Mouse (Mus musculus): ENCODE data around the gene Ttbk1. TPM values are rescaled to one million over a fixed set of nuclear protein-coding genes. Genes with fewer than 3 reads are reported as not detected.
"Not testable (repeated sequence)": the region's sequence is repeated elsewhere in the genome, so short reads cannot be mapped to it uniquely, and the experiment has no call there.

Gene Ttbk1
- total RNA-seq, 2 experiments from 2014 or later: 119 to 122 TPM

DNA sequence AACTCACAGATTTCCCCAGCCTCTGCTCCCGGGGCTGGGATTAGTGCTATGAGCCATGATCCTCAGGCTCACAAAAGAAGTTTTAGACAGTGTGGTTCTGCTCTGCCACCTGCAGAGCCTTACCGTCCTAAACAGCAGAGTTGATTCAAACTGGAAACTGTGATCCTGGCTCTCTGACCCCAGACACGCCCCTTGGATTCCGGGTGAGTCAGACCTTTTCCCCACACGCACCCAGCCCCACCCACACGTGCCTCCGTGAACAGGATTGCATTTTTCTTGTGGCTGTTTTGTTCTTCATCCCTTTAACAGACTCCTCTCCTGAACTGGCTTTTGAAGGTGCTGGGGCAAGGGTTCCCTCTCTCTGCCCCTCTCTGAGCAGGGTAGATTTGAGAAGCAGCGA lies 10.5 kb upstream of the Ttbk1 start:
- Histone ChIP-seq H3K4me3 (no peak overlapping the region), H3K27ac (no peak overlapping the region)
- no peak for DNase-seq (ENCODE audit: low spot score in 2 of 2)
- no peak for TF ChIP-seq CTCF (conservative IDR thresholded peaks at IDR 0.05)

DNA sequence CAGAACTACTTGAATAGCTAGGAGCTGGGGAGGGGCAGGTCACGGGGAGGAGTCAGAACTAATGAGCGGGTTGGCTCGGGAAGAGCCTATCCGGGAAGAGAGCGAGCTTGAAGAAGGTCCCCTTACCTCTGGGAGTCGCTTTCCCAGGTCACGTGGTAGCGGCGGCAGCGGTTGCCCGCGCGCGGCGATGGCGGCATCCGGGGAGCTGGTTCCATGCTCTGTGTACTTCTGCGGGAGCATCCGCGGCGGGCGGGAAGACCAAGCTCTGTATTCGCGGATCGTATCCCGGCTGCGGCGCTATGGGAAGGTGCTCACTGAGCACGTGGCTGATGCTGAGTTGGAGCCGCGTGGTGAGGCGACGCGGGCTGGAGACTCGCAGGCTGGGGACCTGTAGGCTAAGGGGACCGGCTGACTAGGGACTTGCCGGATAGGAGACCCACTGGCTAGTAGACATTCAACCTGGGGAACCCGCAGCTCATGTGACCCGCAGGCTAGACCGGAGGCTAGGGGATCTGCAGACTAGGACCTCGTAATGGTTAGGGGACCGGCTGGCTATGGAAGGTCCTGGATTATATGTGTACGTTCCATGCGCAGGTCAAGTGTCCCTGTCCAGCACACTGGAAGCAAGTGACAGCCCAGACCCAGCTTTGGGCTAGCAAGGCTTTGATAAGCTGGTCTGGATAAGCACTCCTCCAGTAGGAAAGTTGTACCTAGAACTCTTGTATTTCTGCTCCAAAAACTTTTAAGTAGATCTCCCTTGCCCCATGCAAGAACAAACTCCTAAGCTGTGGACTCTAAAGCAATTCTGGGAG lies 9.4 kb upstream of the Ttbk1 start, which contains the start of gene Dnph1:
TSS of gene Dnph1 (plus strand) at position 89 of the 812 bp plus-strand sequence.
- no peak for TF ChIP-seq CTCF (conservative IDR thresholded peaks at IDR 0.05)
- Histone ChIP-seq H3K4me3 (peak within 1 kb of the TSS; percentile 72), H3K27ac (peak within 1 kb of the TSS; percentile 57)
- peak; percentile 77 to 87 for DNase-seq (ENCODE audit: low spot score in 2 of 2)

DNA sequence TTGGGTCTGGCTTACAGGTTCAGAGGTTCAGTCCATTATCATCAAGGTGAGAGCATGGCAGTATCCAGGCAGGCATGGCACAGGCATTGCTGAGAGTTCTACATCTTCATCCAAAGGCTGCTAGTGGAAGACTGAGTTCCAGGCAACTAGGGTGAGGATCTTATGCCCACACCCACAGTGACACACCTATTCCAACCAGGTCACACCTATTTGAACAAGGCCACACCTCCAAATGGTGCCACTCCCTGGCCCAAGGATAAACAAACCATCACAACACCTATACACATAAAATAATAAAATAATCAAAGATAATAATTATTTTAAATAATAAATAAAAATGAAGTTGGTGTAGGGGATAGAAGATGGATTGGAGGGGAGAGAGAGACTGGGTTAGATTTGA lies 8.6 kb upstream of the Ttbk1 start:
- not testable (repeated sequence) for H3K27ac ChIP-seq; DNase-seq (ENCODE audit: low spot score in 2 of 2)
- peak overlapping the region; percentile 72 for H3K4me3 ChIP-seq

DNA sequence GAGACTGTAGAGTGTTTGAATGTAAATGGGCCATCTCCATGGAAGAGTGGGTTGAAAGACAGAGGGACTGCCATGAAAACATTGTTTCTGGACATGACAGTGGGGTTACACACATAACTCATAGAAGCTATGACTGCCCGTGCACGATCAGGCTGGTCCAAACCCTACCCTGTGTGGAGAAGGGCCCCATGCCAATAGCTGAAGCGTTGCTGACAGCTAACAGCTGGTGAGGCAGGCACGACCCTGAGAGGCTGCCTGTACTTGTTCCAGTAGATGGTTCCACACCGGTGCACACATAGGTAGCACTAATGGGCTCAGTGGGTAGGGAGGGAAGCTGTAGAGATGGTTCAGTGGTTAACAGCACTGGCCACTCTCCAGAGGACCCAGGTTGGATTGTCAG lies 8.0 kb upstream of the Ttbk1 start:
- TF ChIP-seq CTCF (conservative IDR thresholded peaks at IDR 0.05): no peak
- Histone ChIP-seq H3K27ac (no peak overlapping the region), H3K4me3 (no peak overlapping the region)
- DNase-seq (ENCODE audit: low spot score in 2 of 2): no peak

DNA sequence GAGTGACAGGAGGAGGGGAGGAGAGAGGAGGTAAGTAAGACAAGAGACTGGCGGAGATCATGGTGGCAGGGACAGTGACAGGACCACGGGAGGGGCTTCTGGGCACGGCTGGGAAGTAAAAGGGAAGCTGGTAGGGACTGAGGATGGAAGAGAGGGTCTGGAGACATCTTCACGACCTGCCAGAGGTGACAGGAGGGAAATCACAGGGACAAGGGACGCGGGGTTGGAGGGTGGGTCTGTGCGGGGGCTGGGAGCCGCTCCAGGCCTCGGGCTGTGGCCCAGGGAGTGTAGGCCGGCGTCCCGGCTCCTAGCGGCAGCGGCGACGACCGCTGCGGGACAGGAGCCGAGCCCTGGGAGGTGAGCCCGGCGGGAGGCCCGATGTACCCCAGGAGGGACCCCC lies 480 bp downstream of the Ttbk1 start:
- no peak for DNase-seq (ENCODE audit: low spot score in 2 of 2)
- Histone ChIP-seq H3K4me3 (peak overlapping the region; percentile 72), H3K27ac (peak overlapping the region; percentile 89)
- no peak for TF ChIP-seq CTCF (conservative IDR thresholded peaks at IDR 0.05)

DNA sequence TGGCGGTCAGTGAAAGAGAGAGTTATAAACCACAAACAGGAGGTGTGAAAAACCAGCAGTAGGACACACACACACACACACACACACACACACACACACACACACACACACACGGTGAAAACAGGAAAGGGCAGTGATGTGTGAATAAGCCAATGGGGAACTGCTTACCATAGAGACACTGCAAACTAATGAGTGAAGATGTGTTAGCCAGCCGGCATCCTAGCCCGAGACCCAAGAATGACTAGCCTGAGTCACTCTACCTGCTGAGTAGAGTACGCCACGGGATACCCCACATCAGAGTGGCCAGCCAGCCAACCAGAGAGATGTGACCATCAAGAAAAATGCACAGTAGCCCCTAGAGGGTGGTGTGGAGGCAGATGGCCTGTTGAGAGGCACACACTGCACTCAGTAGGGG lies 3.0 kb downstream of the Ttbk1 start:
- no peak for DNase-seq (ENCODE audit: low spot score in 2 of 2)
- peak overlapping the region; percentile 66 for H3K4me3 ChIP-seq
- H3K27ac ChIP-seq: peak overlapping the region; percentile 47; the same call in 1 of the 2 replicates
- TF ChIP-seq CTCF (conservative IDR thresholded peaks at IDR 0.05): peak; percentile 54

DNA sequence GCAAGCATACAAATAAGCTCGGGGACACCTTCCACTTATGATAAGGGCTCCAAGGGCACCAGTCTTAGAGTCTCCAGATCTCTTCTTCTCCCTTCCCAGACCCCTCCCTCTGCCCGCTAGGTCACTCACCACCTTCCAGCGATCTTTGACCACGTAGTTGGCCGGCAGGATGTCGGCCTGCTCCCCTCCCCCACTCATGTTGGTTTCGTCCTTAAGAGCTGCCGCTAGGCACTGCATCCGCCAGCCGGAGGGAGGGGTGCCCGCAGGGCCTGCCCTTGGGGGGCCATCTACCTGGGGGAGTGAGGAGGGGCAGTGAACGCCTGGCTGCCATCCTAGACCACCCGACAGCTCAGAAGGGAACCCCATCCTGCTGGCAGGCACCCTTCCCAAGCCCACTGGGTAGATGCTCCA lies 3.4 kb downstream of the Ttbk1 start:
- no peak for TF ChIP-seq CTCF (conservative IDR thresholded peaks at IDR 0.05)
- H3K27ac ChIP-seq: peak overlapping the region; percentile 47
- H3K4me3 ChIP-seq: peak overlapping the region; percentile 66
- no peak for DNase-seq (ENCODE audit: low spot score in 2 of 2)

DNA sequence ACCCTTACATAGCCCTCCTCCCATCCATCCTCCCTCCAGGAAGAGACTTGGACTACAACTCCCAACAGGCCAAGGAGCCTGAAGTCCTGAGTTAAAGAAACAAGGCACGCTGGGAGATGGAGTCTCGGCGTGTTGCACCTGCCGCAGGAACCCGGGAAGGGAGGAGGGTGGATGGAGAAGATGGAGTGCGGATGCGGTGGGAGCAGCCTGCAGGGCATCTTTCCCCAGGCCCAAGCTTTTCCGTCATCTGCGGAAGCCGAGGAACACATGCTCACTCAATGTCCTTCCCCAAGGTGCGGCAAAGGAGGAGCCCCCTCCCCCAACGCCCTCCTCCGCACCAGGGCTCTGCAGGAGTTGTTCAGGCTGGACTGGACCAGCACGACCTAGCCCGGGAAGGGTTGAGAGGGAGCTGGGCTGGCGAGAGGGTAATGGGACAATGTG lies 3.9 kb downstream of the Ttbk1 start:
- peak overlapping the region; percentile 47 for H3K27ac ChIP-seq
- peak; percentile 49 to 54 for DNase-seq (ENCODE audit: low spot score in 2 of 2)
- H3K4me3 ChIP-seq: peak overlapping the region; percentile 66
- no peak for TF ChIP-seq CTCF (conservative IDR thresholded peaks at IDR 0.05)

DNA sequence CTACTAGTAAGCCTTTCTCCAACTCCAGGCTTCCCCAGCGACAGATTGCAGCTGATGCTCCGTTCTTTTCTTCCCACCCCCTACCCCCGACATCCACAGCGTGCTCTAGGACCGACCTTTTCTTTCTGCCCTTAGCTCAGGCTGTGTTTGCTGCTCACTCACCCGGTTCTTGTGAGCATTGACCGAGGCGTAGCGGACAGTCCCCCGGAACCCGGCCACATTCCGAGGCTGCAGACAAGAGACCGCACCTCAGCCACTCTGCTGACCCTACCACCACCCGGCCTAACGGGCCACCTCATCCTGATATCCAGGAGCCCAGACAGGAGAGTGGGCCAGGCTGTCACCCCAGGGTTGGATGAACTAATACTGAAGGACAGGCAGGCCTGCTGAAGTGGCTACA lies 10.2 kb downstream of the Ttbk1 start:
- TF ChIP-seq CTCF (conservative IDR thresholded peaks at IDR 0.05): no peak
- Histone ChIP-seq H3K27ac (no peak overlapping the region), H3K4me3 (no peak overlapping the region)
- no peak for DNase-seq (ENCODE audit: low spot score in 2 of 2)

DNA sequence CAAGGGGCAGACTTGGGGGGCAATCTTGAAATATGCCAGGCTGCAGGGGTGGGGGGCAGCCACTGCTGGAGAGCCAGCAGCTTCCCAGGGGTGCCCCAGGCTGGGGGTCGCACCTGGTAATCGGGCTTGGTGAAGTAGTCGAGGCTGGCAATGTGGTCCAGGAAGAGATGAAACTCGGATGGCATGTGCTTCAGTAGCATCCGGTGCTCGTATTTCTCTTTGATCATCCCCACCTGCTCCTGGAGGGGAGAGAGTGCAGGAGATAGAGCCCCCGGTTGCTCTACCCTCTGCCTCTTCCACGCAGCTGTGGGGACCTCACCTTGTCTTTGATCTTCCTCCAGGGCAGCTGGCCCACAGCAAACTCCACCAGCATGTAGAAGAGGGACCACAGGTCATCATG lies 10.9 kb downstream of the Ttbk1 start:
- no peak overlapping the region for H3K4me3 ChIP-seq
- DNase-seq (ENCODE audit: low spot score in 2 of 2): no peak
- no peak overlapping the region for H3K27ac ChIP-seq

DNA sequence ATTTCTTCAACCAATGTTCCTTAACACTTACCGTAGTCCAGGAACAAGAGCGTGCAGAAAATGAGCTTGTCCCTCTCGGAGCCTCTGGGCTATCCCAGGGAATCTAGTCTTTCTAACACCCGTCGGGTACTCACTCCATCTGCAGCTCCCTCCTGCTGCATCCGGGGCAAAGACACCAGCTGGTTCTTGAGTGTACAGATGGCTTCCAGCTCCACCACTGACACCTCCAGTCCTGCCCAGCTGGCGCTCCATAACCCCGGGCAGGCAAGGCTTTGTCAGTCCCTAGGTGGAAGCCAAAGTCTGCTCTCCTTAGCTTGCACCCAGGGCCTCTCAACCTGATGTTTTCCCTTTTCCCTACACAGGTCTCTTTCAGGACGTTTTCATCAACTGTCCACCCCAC lies 19.6 kb downstream of the Ttbk1 start:
- Histone ChIP-seq H3K4me3 (no peak overlapping the region), H3K27ac (no peak overlapping the region)
- no peak for TF ChIP-seq CTCF (conservative IDR thresholded peaks at IDR 0.05)
- peak in 1 of 2 experiments; percentile 54 for DNase-seq (ENCODE audit: low spot score in 2 of 2)

More for the DNA sequence above, 10.9 kb downstream of the Ttbk1 start:
- TF ChIP-seq CTCF (conservative IDR thresholded peaks at IDR 0.05): no peak

DNA sequence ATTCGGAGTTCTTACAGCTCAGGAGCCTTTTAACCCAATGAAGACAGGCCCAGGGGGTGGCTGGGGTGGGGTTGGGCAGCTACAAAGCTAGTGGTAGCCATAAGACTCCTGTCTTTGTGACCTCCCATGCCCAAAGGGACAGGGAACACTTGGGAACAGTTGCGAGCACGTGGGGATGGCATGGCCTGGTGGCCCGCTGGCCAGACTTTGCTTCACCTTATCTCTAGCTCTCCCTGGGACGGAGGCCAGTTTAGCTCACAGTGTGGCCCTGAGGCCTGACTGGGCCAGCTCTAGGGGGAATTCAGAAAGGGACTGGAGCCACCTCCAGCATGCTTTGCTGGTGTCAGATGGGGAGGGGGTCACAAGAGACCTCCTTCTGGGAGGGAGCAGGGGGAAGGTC lies 25.2 kb downstream of the Ttbk1 start:
- Histone ChIP-seq H3K4me3 (no peak overlapping the region), H3K27ac (no peak overlapping the region)
- no peak for TF ChIP-seq CTCF (conservative IDR thresholded peaks at IDR 0.05)
- no peak for DNase-seq (ENCODE audit: low spot score in 2 of 2)

DNA sequence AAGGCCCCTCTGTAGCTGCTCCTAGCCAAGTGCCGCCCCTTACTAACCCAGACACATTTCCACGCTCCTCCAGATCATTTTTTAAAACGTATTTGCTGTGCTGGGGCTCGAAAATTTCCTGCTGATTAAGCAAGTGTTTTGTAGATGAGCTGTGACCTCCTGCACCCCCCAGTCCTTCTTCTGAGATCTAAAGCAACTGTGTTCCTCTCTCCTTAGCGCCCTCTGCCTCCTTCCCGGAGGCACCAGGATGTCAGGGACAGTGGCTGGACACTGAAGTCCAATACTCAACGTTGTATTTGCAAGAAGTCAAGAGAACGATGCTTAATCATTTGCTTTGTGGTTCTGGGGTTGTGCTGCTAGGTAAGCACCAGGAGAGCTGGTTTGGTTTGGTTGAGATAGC lies 26.1 kb downstream of the Ttbk1 start:
- DNase-seq (ENCODE audit: low spot score in 2 of 2): no peak
- TF ChIP-seq CTCF (conservative IDR thresholded peaks at IDR 0.05): no peak
- no peak overlapping the region for H3K4me3 ChIP-seq

DNA sequence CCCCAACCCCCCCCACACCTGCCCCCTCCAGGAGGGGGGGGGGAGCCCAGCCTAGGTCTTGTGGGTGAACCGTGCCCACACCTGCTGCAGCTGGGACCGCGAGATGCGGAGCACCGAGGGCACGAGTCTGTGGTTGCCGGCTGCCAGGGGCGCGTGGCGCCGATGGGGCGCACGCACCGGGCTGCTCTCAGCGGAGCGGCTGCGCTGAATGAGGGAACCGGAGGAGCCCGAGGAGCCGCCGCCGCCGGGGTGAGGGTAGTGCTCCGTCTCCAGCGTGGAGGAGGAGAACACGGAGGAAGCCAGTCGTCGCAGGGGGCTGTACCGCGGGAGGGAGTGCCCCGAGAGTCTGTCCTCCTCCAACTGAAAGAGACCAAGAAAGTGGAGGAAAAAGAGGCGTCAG lies 26.8 kb downstream of the Ttbk1 start:
- DNase-seq (ENCODE audit: low spot score in 2 of 2): no peak
- Histone ChIP-seq H3K27ac (no peak overlapping the region), H3K4me3 (no peak overlapping the region)
- no peak for TF ChIP-seq CTCF (conservative IDR thresholded peaks at IDR 0.05)

More for the DNA sequence above, 26.1 kb downstream of the Ttbk1 start:
- H3K27ac ChIP-seq: no peak overlapping the region

All from layer of hippocampus, adult 2 months (tissue).